In genomic region chr7:126096596-126096995, GRCm38 (mm10) we compare ENCODE assay signal across 15 mouse cellular contexts. TPM values are rescaled to one million over a fixed set of nuclear protein-coding genes. Genes with fewer than 3 reads are reported as not detected.
DNase-seq lines count a peak whose midpoint lies in the region; ATAC-seq and TF ChIP-seq lines count a peak whose summit lies in the region.
"Had no signal": no experiment of that assay in that cellular context is flagged by ENCODE, and none has a peak within 500 bp of the region (broad histone marks: within the 10 kb centered on the region; RNA-seq: fewer than 3 reads in every experiment).

No protein-coding gene starts in this region.

- no peaks in the 10 kb centered on the region for H3K4me1 ChIP-seq in kidney, adult 2 months (ENCODE audit: control insufficient read depth, insufficient read depth, low read length)
- no peaks in the 10 kb centered on the region for H3K4me1 ChIP-seq in neural tube, embryonic 15.5 days
- no peaks in the 10 kb centered on the region for H3K4me1 ChIP-seq in hindbrain, postnatal 0 days (ENCODE audit: insufficient read depth, low read length)
- H3K4me1 ChIP-seq: embryonic facial prominence, embryonic 12.5 days; limb, embryonic 15.5 days had no signal

- H3K4me2 ChIP-seq in neural tube, embryonic 15.5 days = no peak overlapping the region
- no peak overlapping the region for H3K4me2 ChIP-seq in hindbrain, postnatal 0 days (ENCODE audit: low read depth, low read length)
- H3K4me2 ChIP-seq: embryonic facial prominence, embryonic 12.5 days; limb, embryonic 15.5 days had no signal

- no peaks in the 10 kb centered on the region for H3K27me3 ChIP-seq in kidney, adult 2 months (replicated peaks; ENCODE audit: control insufficient read depth, insufficient read depth, low read length)
- H3K27me3 ChIP-seq in neural tube, embryonic 15.5 days (replicated peaks) = no peaks in the 10 kb centered on the region
- H3K27me3 ChIP-seq in hindbrain, postnatal 0 days (ENCODE audit: insufficient read depth, low read length) = no peaks in the 10 kb centered on the region
- H3K27me3 ChIP-seq: CH12.LX; embryonic facial prominence, embryonic 12.5 days; limb, embryonic 15.5 days had no signal

- H3K36me3 ChIP-seq in kidney, adult 2 months (ENCODE audit: control insufficient read depth, insufficient read depth, low read length) = no peaks in the 10 kb centered on the region; the same call in 1 of the 2 replicates
- peaks cover 32% of the 10 kb centered on the region for H3K36me3 ChIP-seq in neural tube, embryonic 15.5 days
- H3K36me3 ChIP-seq in hindbrain, postnatal 0 days (ENCODE audit: insufficient read depth, low read length) = peaks cover 30% of the 10 kb centered on the region; the same call in 1 of the 2 replicates

- H3K9ac ChIP-seq in neural tube, embryonic 15.5 days (replicated peaks) = no peak overlapping the region
- H3K9ac ChIP-seq in hindbrain, postnatal 0 days (replicated peaks; ENCODE audit: low read length) = no peak overlapping the region
- H3K9ac ChIP-seq: embryonic facial prominence, embryonic 12.5 days; forebrain, postnatal 0 days; limb, embryonic 15.5 days had no signal

- peak; percentile 57 for DNase-seq in kidney, adult 2 months
- no peak for DNase-seq in kidney, adult 18-20 months
- peak; percentile 2 for DNase-seq in right cerebral cortex, postnatal 14 days
- DNase-seq in right cerebral cortex, postnatal 10 days (ENCODE audit: low spot score in 2 of 2) = no peak
- DNase-seq in kidney, postnatal 25 days = peak; percentile 16 to 61
- DNase-seq in hindbrain, postnatal 0 days (ENCODE audit: low spot score) = no peak
- DNase-seq: cerebellum, adult 11 months; forebrain, postnatal 0 days; thymus, adult 18-20 months had no signal

- H3K9me3 ChIP-seq in neural tube, embryonic 15.5 days (replicated peaks) = no peaks in the 10 kb centered on the region
- H3K9me3 ChIP-seq in hindbrain, postnatal 0 days (ENCODE audit: low read length) = no peaks in the 10 kb centered on the region
- H3K9me3 ChIP-seq: embryonic facial prominence, embryonic 12.5 days; limb, embryonic 15.5 days had no signal

- no peak for TF ChIP-seq POLR2A in kidney, adult 2 months (IDR thresholded peaks at IDR 0.05; ENCODE audit: low read depth, low read length)

- no peak for TF ChIP-seq CTCF in kidney, adult 2 months (conservative IDR thresholded peaks at IDR 0.05; ENCODE audit: insufficient read depth, insufficient read length, low read depth, low read length)
- no peak for TF ChIP-seq CTCF in hindbrain, postnatal 0 days (IDR thresholded peaks at IDR 0.05; ENCODE audit: low read depth)

- no peak overlapping the region for H3K4me3 ChIP-seq in kidney, adult 2 months (ENCODE audit: insufficient read depth, low read depth, low read length)
- H3K4me3 ChIP-seq in neural tube, embryonic 15.5 days (replicated peaks) = no peak overlapping the region
- no peak overlapping the region for H3K4me3 ChIP-seq in hindbrain, postnatal 0 days (ENCODE audit: low read length)
- H3K4me3 ChIP-seq: embryonic facial prominence, embryonic 12.5 days; limb, embryonic 15.5 days had no signal

- WGBS in kidney, adult 2 months = 68% methylated on average over 5 of the region's 5 CpGs
- WGBS in neural tube, embryonic 15.5 days = 75% methylated on average over 5 of the region's 5 CpGs
- 82% methylated on average over 5 of the region's 5 CpGs for WGBS in hindbrain, postnatal 0 days

- ATAC-seq in neural tube, embryonic 15.5 days (ENCODE audit: low FRiP score) = no peak
- no peak for ATAC-seq in hindbrain, postnatal 0 days
- ATAC-seq: forebrain, postnatal 0 days had no signal

- no peak overlapping the region for H3K27ac ChIP-seq in kidney, adult 2 months (ENCODE audit: insufficient read depth, low read depth, low read length)
- H3K27ac ChIP-seq in neural tube, embryonic 15.5 days (replicated peaks) = no peak overlapping the region
- H3K27ac ChIP-seq in hindbrain, postnatal 0 days = no peak overlapping the region
- H3K27ac ChIP-seq: embryonic facial prominence, embryonic 12.5 days had no signal

RNA-seq across cellular contexts. Expression of gene Gsg1l, which starts 14.4 kb away (rescaled TPM):
- 0.33 and 0.45 TPM in 2 replicates for polyA plus RNA-seq in kidney, adult 2 months (2012; rRNA removed)
- 12.9 and 14.4 TPM in 2 replicates for polyA plus RNA-seq in neural tube, embryonic 15.5 days (2015; fragmentation: Nextera tagmentation; extraction: Ambion mirVana)
- 63.4 and 65.0 TPM in 2 replicates for total RNA-seq in hindbrain, postnatal 0 days (2014; rRNA removed)
- polyA plus RNA-seq in hindbrain, postnatal 0 days (2015; fragmentation: Nextera tagmentation; extraction: Ambion mirVana) = 20.8 and 22.0 TPM in 2 replicates
- total RNA-seq: CH12.LX; common myeloid progenitor, adult 5-6 weeks; monocyte, adult 5-6 weeks had no signal

Comparison
In these comparisons a context has a peak if more than half of its experiments do, and no peak if none do; other contexts are left out.
1. DNase-seq: peak in kidney, adult 2 months (single experiment), right cerebral cortex, postnatal 14 days (single experiment) and kidney, postnatal 25 days (2 of 2); none in kidney, adult 18-20 months (single experiment), right cerebral cortex, postnatal 10 days (0 of 2) and hindbrain, postnatal 0 days (single experiment).